Mouse (Mus musculus) activated CD4-positive, CD25-positive, alpha-beta regulatory T cell, adult 9 weeks (primary cell): ENCODE results near the gene Pgr. TPM values are rescaled to one million over a fixed set of nuclear protein-coding genes. Genes with fewer than 3 reads are reported as not detected.

ENCODE experiments used
- polyA plus RNA-seq: library from polyadenylated mRNA; unstranded; fragments of 100-300 nt; shearing (Covaris generic); gene quantifications from one replicate; pipeline ENCODE4 v1.2.1, GENCODE M21; 2017

The Pgr gene
- not detected for polyA plus RNA-seq

DNA sequence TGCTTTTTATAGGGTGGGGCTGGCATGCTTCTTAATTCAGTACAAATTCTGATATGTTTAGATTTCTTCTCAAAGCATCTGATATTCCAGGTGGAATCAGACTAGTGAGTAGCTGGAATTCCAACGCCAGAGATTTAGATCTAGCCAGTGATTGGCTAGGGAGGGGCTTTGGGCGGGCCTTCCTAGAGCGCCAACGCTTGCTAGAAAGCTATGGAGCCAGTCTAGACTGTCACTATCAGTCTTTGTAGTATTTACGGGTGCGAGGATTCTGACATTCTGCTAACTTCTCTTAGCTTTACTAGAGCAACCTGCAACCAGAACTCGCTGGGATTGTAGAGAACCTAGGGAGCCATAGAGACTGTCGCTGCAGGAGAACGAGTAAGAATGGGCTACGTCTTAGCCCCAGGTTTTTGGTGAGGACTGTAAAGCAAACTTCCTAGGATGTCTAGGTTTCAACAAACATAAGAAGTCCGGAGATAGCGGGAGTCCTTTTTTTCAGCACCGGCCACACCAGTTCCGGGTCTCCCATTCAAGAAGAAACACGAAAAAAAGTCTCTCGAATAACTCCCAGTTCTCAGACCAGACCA lies at the start of gene Pgr:
Pgr (plus strand) TSS at position 218 of the 587 bp plus-strand sequence.

DNA sequence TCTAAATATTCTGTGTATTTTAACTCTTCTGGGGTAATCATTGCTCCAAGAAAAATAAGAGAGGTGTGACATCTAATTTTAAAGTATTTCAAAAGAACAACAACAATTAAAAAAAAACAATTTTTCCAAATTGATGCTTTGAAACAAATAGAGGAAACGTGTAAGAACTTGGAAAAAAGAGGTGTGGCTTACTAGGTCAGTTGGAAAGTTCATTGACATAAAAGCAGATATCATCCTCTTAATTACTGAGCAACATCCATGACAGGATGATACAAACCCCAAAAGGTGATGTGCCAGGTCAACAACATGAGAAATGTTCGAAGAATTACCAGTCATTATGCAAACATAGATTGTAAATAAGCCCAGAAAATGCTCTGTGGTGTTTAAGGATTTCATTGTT lies 71.9 kb downstream of the Pgr start, which contains the start of gene Gm16485:
Gm16485 (plus strand) TSS at position 301 of the 400 bp plus-strand sequence.

Other genes starting within 250 kb of the Pgr start
- not detected for gene Gm16485, start 72.0 kb downstream of the Pgr start, polyA plus RNA-seq